Mouse (Mus musculus) ES-E14 (cell line): ENCODE data around the gene Dnmbp.

ENCODE experiments used
- CHD2 ChIP-seq: IDR thresholded peaks from 2 replicates; pipeline ENCODE4 v1.6.1; 2014; ENCODE audit warnings: mild to moderate bottlenecking, low read depth, low read length, inconsistent platforms
- HCFC1 ChIP-seq: IDR thresholded peaks from 2 replicates; pipeline ENCODE4 v1.6.1; 2012; ENCODE audit warnings: low read length, inconsistent platforms, borderline replicate concordance; ENCODE audit not compliant: insufficient read depth
- ZC3H11A ChIP-seq: IDR thresholded peaks from 2 replicates; pipeline ENCODE4 v1.6.1; 2012; ENCODE audit warnings: low read depth, mild to moderate bottlenecking, inconsistent platforms, low read length, borderline replicate concordance
- ZNF384 ChIP-seq: IDR thresholded peaks from 2 replicates; pipeline ENCODE4 v1.6.1; 2012; ENCODE audit warnings: low read depth, low read length, inconsistent platforms

GRCm38 (mm10) chr19:43803866-43804265 is 136.1 kb downstream of the Dnmbp start:
- TF ChIP-seq ZNF384, result no peak
- TF ChIP-seq HCFC1, result no peak
- TF ChIP-seq ZC3H11A, result no peak
- no peak for TF ChIP-seq CHD2
